Mouse (Mus musculus): ENCODE measurements around the gene Shroom2. TPM values are rescaled to one million over a fixed set of nuclear protein-coding genes. Genes with fewer than 3 reads are reported as not detected.
A peak's percentile ranks its signal among the peaks of the same experiment; 100 is the strongest.

The Shroom2 gene
- total and polyA plus RNA-seq, 2 experiments = 5.9 to 8.6 TPM

DNA sequence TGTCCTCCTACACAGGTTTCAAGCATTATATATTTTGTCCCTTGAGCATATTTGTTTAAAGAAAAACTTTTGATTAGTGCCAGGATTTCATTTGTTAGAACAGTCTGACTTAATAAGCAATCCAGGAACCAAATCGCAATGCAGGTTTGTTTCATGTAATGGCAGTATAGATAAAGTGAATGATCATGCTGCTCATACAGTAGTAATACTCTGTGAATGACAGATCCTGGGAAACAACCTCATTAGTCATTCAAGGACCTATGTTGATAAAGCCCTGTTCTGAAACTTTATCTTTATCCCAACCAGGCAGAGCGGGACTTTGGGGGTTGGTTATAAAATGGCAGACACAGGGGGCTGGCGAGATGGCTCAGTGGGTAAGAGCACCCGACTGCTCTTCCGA lies 13.0 kb downstream of the Shroom2 start:
- Histone ChIP-seq H3K79me2 (ENCODE audit: control insufficient read depth, insufficient read depth, low read length) (peaks cover 4% of the 10 kb centered on the region; the same call in 1 of the 2 replicates), H3K27ac (replicated peaks; ENCODE audit: insufficient read depth, low read depth, low read length) (no peak overlapping the region), H3K4me3 (ENCODE audit: insufficient read depth, low read depth, low read length) (no peak overlapping the region), H3K4me1 (ENCODE audit: control insufficient read depth, insufficient read depth, low read length) (no peaks in the 10 kb centered on the region; the same call in 1 of the 2 replicates), H3K9ac (ENCODE audit: low read depth, low read length) (no peak overlapping the region), H3K27me3 (ENCODE audit: control insufficient read depth, insufficient read depth, low read length) (no peaks in the 10 kb centered on the region), H3K36me3 (ENCODE audit: control insufficient read depth, insufficient read depth, low read length) (no peaks in the 10 kb centered on the region)
- DNase-seq (ENCODE audit: extremely low read depth, low read depth, low spot score) = no peak
- 75% methylated on average over 5 of the region's 5 CpGs for WGBS
- TF ChIP-seq CTCF (IDR thresholded peaks at IDR 0.05; ENCODE audit: low read depth, low read length) = no peak
- TF ChIP-seq POLR2A (IDR thresholded peaks at IDR 0.05; ENCODE audit: extremely low read depth, insufficient read depth, low read length) = no peak

DNA sequence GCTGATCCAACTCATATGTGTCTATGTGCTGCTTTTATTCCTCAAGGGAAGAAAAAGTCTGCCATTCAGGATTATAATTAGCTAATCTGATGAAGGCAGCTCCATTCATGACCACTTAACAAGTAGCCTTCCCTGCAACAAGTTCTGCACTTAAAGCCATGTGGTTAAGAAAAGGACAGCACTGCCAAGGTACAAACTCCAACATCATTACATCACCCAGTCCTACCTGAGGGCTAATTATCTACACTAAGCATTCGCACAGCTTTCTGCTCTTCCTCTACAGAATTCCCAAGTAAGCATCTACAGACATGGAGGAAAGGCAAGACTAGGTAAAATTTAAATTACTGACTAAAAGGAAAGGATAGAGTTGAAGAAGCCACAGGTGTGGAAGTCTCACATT lies 13.4 kb downstream of the Shroom2 start:
- Histone ChIP-seq H3K79me2 (ENCODE audit: control insufficient read depth, insufficient read depth, low read length) (peaks cover 4% of the 10 kb centered on the region; the same call in 1 of the 2 replicates), H3K4me1 (ENCODE audit: control insufficient read depth, insufficient read depth, low read length) (no peaks in the 10 kb centered on the region; the same call in 1 of the 2 replicates), H3K27me3 (ENCODE audit: control insufficient read depth, insufficient read depth, low read length) (no peaks in the 10 kb centered on the region), H3K4me3 (ENCODE audit: insufficient read depth, low read depth, low read length) (no peak overlapping the region), H3K9ac (ENCODE audit: low read depth, low read length) (no peak overlapping the region), H3K36me3 (ENCODE audit: control insufficient read depth, insufficient read depth, low read length) (no peaks in the 10 kb centered on the region), H3K27ac (replicated peaks; ENCODE audit: insufficient read depth, low read depth, low read length) (no peak overlapping the region)
- TF ChIP-seq POLR2A (IDR thresholded peaks at IDR 0.05; ENCODE audit: extremely low read depth, insufficient read depth, low read length) (no peak), CTCF (IDR thresholded peaks at IDR 0.05; ENCODE audit: low read depth, low read length) (no peak)
- peak; percentile 74 for DNase-seq (ENCODE audit: extremely low read depth, low read depth, low spot score)
- WGBS = 14% methylated on average over 1 of the region's 1 CpGs

DNA sequence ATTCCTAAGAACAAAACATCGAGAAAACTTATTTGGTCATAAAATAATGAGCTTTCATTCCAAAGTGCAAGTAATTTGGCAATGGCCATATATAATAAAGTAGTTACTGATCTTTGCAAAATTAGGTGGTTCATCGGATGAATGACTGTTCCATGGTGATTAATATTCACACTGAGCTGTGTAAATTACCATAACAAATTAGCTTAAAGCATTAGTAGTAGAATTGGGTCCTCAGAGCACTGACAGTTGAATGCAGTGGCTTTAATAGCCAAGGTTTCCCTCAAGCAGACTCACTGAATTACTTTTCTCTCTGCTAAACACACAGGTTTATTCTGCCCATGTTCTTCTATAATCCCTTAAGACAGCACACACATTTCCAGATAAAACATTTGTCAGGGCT lies 23.3 kb downstream of the Shroom2 start:
- Histone ChIP-seq H3K9ac (ENCODE audit: low read depth, low read length) (no peak overlapping the region), H3K27me3 (ENCODE audit: control insufficient read depth, insufficient read depth, low read length) (no peaks in the 10 kb centered on the region), H3K4me1 (ENCODE audit: control insufficient read depth, insufficient read depth, low read length) (peaks cover 2% of the 10 kb centered on the region; the same call in 1 of the 2 replicates), H3K36me3 (ENCODE audit: control insufficient read depth, insufficient read depth, low read length) (no peaks in the 10 kb centered on the region), H3K79me2 (ENCODE audit: control insufficient read depth, insufficient read depth, low read length) (no peaks in the 10 kb centered on the region; the same call in 1 of the 2 replicates), H3K27ac (replicated peaks; ENCODE audit: insufficient read depth, low read depth, low read length) (no peak overlapping the region), H3K4me3 (ENCODE audit: insufficient read depth, low read depth, low read length) (no peak overlapping the region)
- 78% methylated on average over 2 of the region's 2 CpGs for WGBS
- TF ChIP-seq CTCF (IDR thresholded peaks at IDR 0.05; ENCODE audit: low read depth, low read length) (no peak), POLR2A (IDR thresholded peaks at IDR 0.05; ENCODE audit: extremely low read depth, insufficient read depth, low read length) (no peak)
- no peak for DNase-seq (ENCODE audit: extremely low read depth, low read depth, low spot score)

DNA sequence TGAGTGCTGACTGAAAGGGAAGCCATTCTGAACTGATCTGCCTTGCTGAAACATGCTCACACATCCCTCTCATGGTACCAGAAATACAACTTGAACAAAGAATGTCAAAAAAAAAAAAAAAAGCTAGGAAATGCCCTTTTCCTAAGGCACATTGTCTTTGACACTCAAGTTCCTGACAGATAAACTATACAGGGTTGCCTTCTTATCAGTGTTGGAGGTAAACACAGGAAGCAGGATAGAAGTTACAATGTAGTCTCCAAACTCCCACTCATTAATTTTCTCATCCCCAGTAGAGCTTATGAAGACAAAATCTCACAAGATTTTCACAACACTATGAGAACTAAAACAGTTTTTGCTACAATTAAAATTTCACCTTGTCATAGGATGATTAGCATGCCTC lies 25.6 kb downstream of the Shroom2 start:
- DNase-seq (ENCODE audit: extremely low read depth, low read depth, low spot score) = no peak
- Histone ChIP-seq H3K4me3 (ENCODE audit: insufficient read depth, low read depth, low read length) (no peak overlapping the region), H3K79me2 (ENCODE audit: control insufficient read depth, insufficient read depth, low read length) (no peaks in the 10 kb centered on the region; the same call in 1 of the 2 replicates), H3K36me3 (ENCODE audit: control insufficient read depth, insufficient read depth, low read length) (no peaks in the 10 kb centered on the region), H3K27me3 (ENCODE audit: control insufficient read depth, insufficient read depth, low read length) (no peaks in the 10 kb centered on the region), H3K27ac (replicated peaks; ENCODE audit: insufficient read depth, low read depth, low read length) (no peak overlapping the region), H3K4me1 (ENCODE audit: control insufficient read depth, insufficient read depth, low read length) (peaks cover 2% of the 10 kb centered on the region; the same call in 1 of the 2 replicates), H3K9ac (ENCODE audit: low read depth, low read length) (no peak overlapping the region)
- TF ChIP-seq POLR2A (IDR thresholded peaks at IDR 0.05; ENCODE audit: extremely low read depth, insufficient read depth, low read length) = no peak

DNA sequence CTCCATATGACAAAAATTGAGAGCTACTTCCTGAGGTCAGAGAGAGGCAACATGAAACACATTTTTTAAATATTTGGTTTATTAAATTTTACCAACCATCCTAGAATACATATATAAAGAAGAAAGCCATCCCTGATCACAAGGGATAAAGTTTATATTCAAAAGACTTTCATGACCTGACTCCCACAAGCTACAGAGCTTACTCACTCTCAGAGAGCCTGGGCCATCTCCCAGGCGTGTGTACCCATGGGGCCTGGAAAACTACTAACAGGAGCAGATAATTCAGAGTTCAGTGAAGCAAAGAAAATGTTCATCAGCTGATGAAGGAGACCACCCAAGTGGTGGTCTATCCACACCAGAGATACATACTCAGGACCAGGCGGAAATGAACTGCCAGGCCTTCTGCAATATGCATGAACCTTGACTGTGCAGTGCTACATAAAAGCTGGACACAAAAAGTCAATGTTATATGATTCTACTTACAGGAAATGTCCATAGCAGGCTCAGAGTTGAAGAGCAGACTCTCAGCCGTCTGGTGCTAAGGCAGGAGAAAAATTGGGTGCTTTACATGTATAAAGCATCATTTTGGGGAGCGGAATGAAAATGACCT lies 30.4 kb downstream of the Shroom2 start:
- H3K27me3 ChIP-seq (ENCODE audit: control insufficient read depth, insufficient read depth, low read length) = no peaks in the 10 kb centered on the region
- H3K4me3 ChIP-seq (ENCODE audit: insufficient read depth, low read depth, low read length) = no peak overlapping the region
- no peak overlapping the region for H3K27ac ChIP-seq (replicated peaks; ENCODE audit: insufficient read depth, low read depth, low read length)
- H3K4me1 ChIP-seq (ENCODE audit: control insufficient read depth, insufficient read depth, low read length) = no peaks in the 10 kb centered on the region; the same call in 1 of the 2 replicates
- no peak for TF ChIP-seq POLR2A (IDR thresholded peaks at IDR 0.05; ENCODE audit: extremely low read depth, insufficient read depth, low read length)
- no peak for TF ChIP-seq CTCF (IDR thresholded peaks at IDR 0.05; ENCODE audit: low read depth, low read length)
- H3K79me2 ChIP-seq (ENCODE audit: control insufficient read depth, insufficient read depth, low read length) = peaks cover 3% of the 10 kb centered on the region; the same call in 1 of the 2 replicates
- DNase-seq (ENCODE audit: extremely low read depth, low read depth, low spot score) = no peak
- 86% methylated on average over 4 of the region's 4 CpGs for WGBS
- no peak overlapping the region for H3K9ac ChIP-seq (ENCODE audit: low read depth, low read length)
- no peaks in the 10 kb centered on the region for H3K36me3 ChIP-seq (ENCODE audit: control insufficient read depth, insufficient read depth, low read length)

DNA sequence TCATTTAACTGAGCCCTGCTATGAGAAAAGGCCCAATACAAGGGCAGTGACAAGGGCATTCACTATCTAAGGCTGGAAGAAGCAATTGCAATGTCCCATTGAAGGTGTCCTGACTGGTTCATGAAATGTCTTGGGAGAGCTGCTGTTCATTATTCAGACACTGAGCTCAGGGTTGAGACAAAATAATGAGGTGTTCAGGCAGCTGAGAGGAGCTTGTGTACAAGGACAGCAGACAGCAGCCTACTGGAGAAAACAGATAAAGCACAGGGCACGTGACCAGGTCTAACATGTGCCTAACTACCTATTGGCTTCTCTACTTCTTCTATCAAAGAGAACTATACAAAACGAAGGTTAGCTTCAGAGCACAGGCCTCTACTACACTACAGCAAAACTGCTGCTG lies 31.1 kb downstream of the Shroom2 start:
- H3K9ac ChIP-seq (ENCODE audit: low read depth, low read length) = no peak overlapping the region
- TF ChIP-seq POLR2A (IDR thresholded peaks at IDR 0.05; ENCODE audit: extremely low read depth, insufficient read depth, low read length) = no peak
- TF ChIP-seq CTCF (IDR thresholded peaks at IDR 0.05; ENCODE audit: low read depth, low read length) = no peak
- H3K36me3 ChIP-seq (ENCODE audit: control insufficient read depth, insufficient read depth, low read length) = no peaks in the 10 kb centered on the region
- H3K4me3 ChIP-seq (ENCODE audit: insufficient read depth, low read depth, low read length) = no peak overlapping the region
- peaks cover 3% of the 10 kb centered on the region; the same call in 1 of the 2 replicates for H3K79me2 ChIP-seq (ENCODE audit: control insufficient read depth, insufficient read depth, low read length)
- H3K27me3 ChIP-seq (ENCODE audit: control insufficient read depth, insufficient read depth, low read length) = no peaks in the 10 kb centered on the region
- H3K4me1 ChIP-seq (ENCODE audit: control insufficient read depth, insufficient read depth, low read length) = no peaks in the 10 kb centered on the region; the same call in 1 of the 2 replicates
- H3K27ac ChIP-seq (replicated peaks; ENCODE audit: insufficient read depth, low read depth, low read length) = no peak overlapping the region
- WGBS = 58% methylated on average over 2 of the region's 2 CpGs
- DNase-seq (ENCODE audit: extremely low read depth, low read depth, low spot score) = no peak
